12 mouse cellular contexts compared by ENCODE assay signal in the genomic region with DNA sequence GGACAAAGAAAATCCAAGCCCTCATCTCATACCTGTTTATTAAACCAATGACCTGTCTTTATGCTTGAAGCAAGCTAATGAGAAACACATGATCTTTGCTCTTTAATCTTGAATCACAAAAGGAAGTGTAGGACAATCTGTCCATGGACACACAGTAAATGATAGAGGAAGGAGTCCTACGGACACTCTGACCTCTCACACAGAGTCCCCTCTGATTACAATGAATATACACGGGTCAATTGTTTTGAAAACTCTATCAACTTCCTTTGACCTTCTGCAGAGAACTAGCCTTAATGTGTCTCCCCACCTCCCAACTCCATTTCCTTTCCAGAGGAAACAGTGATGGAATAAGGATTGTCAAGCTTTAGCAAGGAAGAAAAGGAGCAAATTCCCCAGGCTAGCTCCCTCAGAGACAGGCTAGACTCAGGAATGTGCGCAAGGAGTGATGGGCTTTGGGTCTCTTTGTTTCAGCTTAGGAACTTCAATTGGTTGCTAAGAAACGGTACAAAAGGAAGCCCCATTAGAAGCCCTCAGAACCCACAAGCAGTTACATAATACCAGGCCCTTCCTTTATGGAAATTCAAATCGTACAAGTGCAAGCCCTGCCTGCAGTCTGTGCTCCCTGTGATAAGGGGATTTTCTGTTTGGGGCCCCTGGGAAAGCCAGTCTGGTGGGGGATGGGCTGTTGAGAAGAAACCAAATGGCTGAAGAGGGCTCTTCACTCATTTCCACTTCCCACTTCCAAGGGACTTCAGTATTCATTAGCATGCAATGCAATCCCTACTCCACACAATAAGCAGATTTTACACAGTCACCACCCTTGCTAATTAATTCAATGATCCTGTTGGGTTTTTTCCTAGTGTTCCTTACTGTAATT.
DNase-seq lines count a peak whose midpoint lies in the region; ATAC-seq lines count a peak whose summit lies in the region.
"Had no signal": no experiment of that assay in that cellular context is flagged by ENCODE, and none has a peak within 500 bp of the region (broad histone marks: within the 10 kb centered on the region; RNA-seq: fewer than 3 reads in every experiment).

No protein-coding gene starts in this region.

- H3K36me3 ChIP-seq in hindbrain, embryonic 11.5 days (ENCODE audit: control insufficient read depth, insufficient read depth, low read length) = no peaks in the 10 kb centered on the region
- H3K36me3 ChIP-seq in midbrain, embryonic 13.5 days = no peaks in the 10 kb centered on the region

- no peak overlapping the region for H3K27ac ChIP-seq in hindbrain, embryonic 11.5 days (ENCODE audit: low read depth, low read length)
- H3K27ac ChIP-seq in midbrain, embryonic 13.5 days = peak overlapping the region; percentile 71
- H3K27ac ChIP-seq: macrophage had no signal

- H3K4me2 ChIP-seq in hindbrain, embryonic 11.5 days (replicated peaks; ENCODE audit: low read depth, low read length) = no peak overlapping the region
- no peak overlapping the region for H3K4me2 ChIP-seq in midbrain, embryonic 13.5 days (replicated peaks)

- no peak overlapping the region for H3K9ac ChIP-seq in hindbrain, embryonic 11.5 days (ENCODE audit: low read depth, low read length)
- no peak overlapping the region for H3K9ac ChIP-seq in midbrain, embryonic 13.5 days (replicated peaks)

- peak; percentile 96 for ATAC-seq in hindbrain, embryonic 11.5 days (ENCODE audit: low FRiP score)
- ATAC-seq in midbrain, embryonic 13.5 days = peak; percentile 97

- DNase-seq in Muller cell, postnatal 12 days (ENCODE audit: inconsistent ontology term) = peak; percentile 56
- peak; percentile 75 for DNase-seq in embryo, embryonic 10 days (ENCODE audit: low spot score)
- DNase-seq in hindbrain, embryonic 11.5 days (ENCODE audit: low spot score) = peak; percentile 79
- DNase-seq in cerebellum, adult 18-20 months = no peak
- DNase-seq in cerebellum, postnatal 25 days = no peak
- no peak for DNase-seq in kidney, adult 18-20 months
- no peak for DNase-seq in adipocyte (ENCODE audit: low spot score)
- DNase-seq: cerebellum, adult 11-12 months; right cerebral cortex, postnatal 4 days; thymus, postnatal 14 days had no signal

- H3K4me1 ChIP-seq in hindbrain, embryonic 11.5 days (replicated peaks; ENCODE audit: control insufficient read depth, insufficient read depth, low read length) = no peaks in the 10 kb centered on the region
- peaks cover 21% of the 10 kb centered on the region for H3K4me1 ChIP-seq in midbrain, embryonic 13.5 days (replicated peaks)

- H3K4me3 ChIP-seq in hindbrain, embryonic 11.5 days (ENCODE audit: low read depth, low read length) = no peak overlapping the region
- H3K4me3 ChIP-seq in midbrain, embryonic 13.5 days (replicated peaks) = no peak overlapping the region

- H3K9me3 ChIP-seq in hindbrain, embryonic 11.5 days (ENCODE audit: control insufficient read depth, low read length) = no peaks in the 10 kb centered on the region
- no peaks in the 10 kb centered on the region for H3K9me3 ChIP-seq in midbrain, embryonic 13.5 days

- no peaks in the 10 kb centered on the region for H3K27me3 ChIP-seq in hindbrain, embryonic 11.5 days (ENCODE audit: control insufficient read depth, insufficient read depth, low read length)
- H3K27me3 ChIP-seq in midbrain, embryonic 13.5 days = no peaks in the 10 kb centered on the region

- 11% methylated on average over 5 of the region's 5 CpGs for WGBS in hindbrain, embryonic 11.5 days
- 4% methylated on average over 5 of the region's 5 CpGs for WGBS in midbrain, embryonic 13.5 days

Comparison
In these comparisons a context has a peak if more than half of its experiments do, and no peak if none do; other contexts are left out.
1. DNase-seq: peak in Muller cell, postnatal 12 days (single experiment), embryo, embryonic 10 days (single experiment) and hindbrain, embryonic 11.5 days (single experiment); none in cerebellum, adult 18-20 months (0 of 2), cerebellum, postnatal 25 days (0 of 2), kidney, adult 18-20 months (single experiment) and adipocyte (single experiment).